Mouse (Mus musculus): ENCODE measurements at regions not wholly inside any gene's neighbourhood (a gene's known extent, or its start where the extent isn't known, plus 50 kb on each side); places are given as distances from the start of the nearest gene placed in this dataset.

- TF ChIP-seq POLR2A (IDR thresholded peaks at IDR 0.05; ENCODE audit: borderline replicate concordance, extremely low read depth, low read depth, low read length), result no peak
- TF ChIP-seq CTCF (IDR thresholded peaks at IDR 0.05; ENCODE audit: insufficient read depth, low read length), result no peak
- Histone ChIP-seq H3K4me3 (replicated peaks; ENCODE audit: extremely low read depth, low read depth, low read length) (no peak overlapping the region), H3K4me1 (ENCODE audit: control insufficient read depth, insufficient read depth, low read length) (no peaks in the 10 kb centered on the region)
- DNase-seq, result no peak
- 77% methylated on average over 3 of the region's 3 CpGs for WGBS
These were observed 311.4 kb upstream of the Cdyl start for GRCm38 (mm10) chr13:35348283-35348682.

- H3K4me1 ChIP-seq (ENCODE audit: control insufficient read depth, insufficient read depth, low read length), result no peaks in the 10 kb centered on the region
- WGBS, result 75% methylated on average over 3 of the region's 3 CpGs
- no peak for DNase-seq
- no peak overlapping the region for H3K4me3 ChIP-seq (replicated peaks; ENCODE audit: extremely low read depth, low read depth, low read length)
- TF ChIP-seq POLR2A (IDR thresholded peaks at IDR 0.05; ENCODE audit: borderline replicate concordance, extremely low read depth, low read depth, low read length) (no peak), CTCF (IDR thresholded peaks at IDR 0.05; ENCODE audit: insufficient read depth, low read length) (no peak)
These were observed 300.3 kb upstream of the Cdyl start for GRCm38 (mm10) chr13:35359345-35359744.

GRCm38 (mm10) chr13:35377487-35377886, 282.1 kb upstream of the Cdyl start:
- DNase-seq, result no peak
- 91% methylated on average over 2 of the region's 2 CpGs for WGBS
- H3K4me3 ChIP-seq (replicated peaks; ENCODE audit: extremely low read depth, low read depth, low read length), result no peak overlapping the region

GRCm38 (mm10) chr13:35379500-35379899, 280.1 kb upstream of the Cdyl start:
- WGBS, result 75% methylated on average over 2 of the region's 2 CpGs
- DNase-seq, result no peak
- Histone ChIP-seq H3K4me1 (ENCODE audit: control insufficient read depth, insufficient read depth, low read length) (no peaks in the 10 kb centered on the region), H3K4me3 (replicated peaks; ENCODE audit: extremely low read depth, low read depth, low read length) (no peak overlapping the region)
- TF ChIP-seq POLR2A (IDR thresholded peaks at IDR 0.05; ENCODE audit: borderline replicate concordance, extremely low read depth, low read depth, low read length), result no peak

More at GRCm38 (mm10) chr13:35377487-35377886, 282.1 kb upstream of the Cdyl start:
- no peak for TF ChIP-seq POLR2A (IDR thresholded peaks at IDR 0.05; ENCODE audit: borderline replicate concordance, extremely low read depth, low read depth, low read length)
- no peak for TF ChIP-seq CTCF (IDR thresholded peaks at IDR 0.05; ENCODE audit: insufficient read depth, low read length)
- no peaks in the 10 kb centered on the region for H3K4me1 ChIP-seq (ENCODE audit: control insufficient read depth, insufficient read depth, low read length)

GRCm38 (mm10) chr13:35380224-35381009, 279.2 kb upstream of the Cdyl start:
- Histone ChIP-seq H3K4me1 (ENCODE audit: control insufficient read depth, insufficient read depth, low read length) (no peaks in the 10 kb centered on the region), H3K4me3 (replicated peaks; ENCODE audit: extremely low read depth, low read depth, low read length) (no peak overlapping the region)
- WGBS, result 52% methylated on average over 3 of the region's 3 CpGs
- no peak for TF ChIP-seq CTCF (IDR thresholded peaks at IDR 0.05; ENCODE audit: insufficient read depth, low read length)
- no peak for DNase-seq

GRCm38 (mm10) chr13:35381641-35382040, 278.0 kb upstream of the Cdyl start:
- H3K4me1 ChIP-seq (ENCODE audit: control insufficient read depth, insufficient read depth, low read length), result no peaks in the 10 kb centered on the region
- H3K4me3 ChIP-seq (replicated peaks; ENCODE audit: extremely low read depth, low read depth, low read length), result no peak overlapping the region
- TF ChIP-seq CTCF (IDR thresholded peaks at IDR 0.05; ENCODE audit: insufficient read depth, low read length) (no peak), POLR2A (IDR thresholded peaks at IDR 0.05; ENCODE audit: borderline replicate concordance, extremely low read depth, low read depth, low read length) (no peak)
- 65% methylated on average over 2 of the region's 2 CpGs for WGBS
- DNase-seq, result no peak

- DNase-seq, result no peak
- H3K4me3 ChIP-seq (replicated peaks; ENCODE audit: extremely low read depth, low read depth, low read length), result no peak overlapping the region
These were observed 276.5 kb upstream of the Cdyl start for GRCm38 (mm10) chr13:35383000-35383623.

GRCm38 (mm10) chr13:35383624-35384018, 276.0 kb upstream of the Cdyl start:
- peak; percentile 48 for DNase-seq
- 34% methylated on average over 8 of the region's 8 CpGs for WGBS
- TF ChIP-seq POLR2A (IDR thresholded peaks at IDR 0.05; ENCODE audit: borderline replicate concordance, extremely low read depth, low read depth, low read length) (no peak), CTCF (IDR thresholded peaks at IDR 0.05; ENCODE audit: insufficient read depth, low read length) (no peak)
- Histone ChIP-seq H3K4me1 (ENCODE audit: control insufficient read depth, insufficient read depth, low read length) (no peaks in the 10 kb centered on the region), H3K4me3 (replicated peaks; ENCODE audit: extremely low read depth, low read depth, low read length) (no peak overlapping the region)

More at GRCm38 (mm10) chr13:35383000-35383623, 276.5 kb upstream of the Cdyl start:
- no peaks in the 10 kb centered on the region for H3K4me1 ChIP-seq (ENCODE audit: control insufficient read depth, insufficient read depth, low read length)
- TF ChIP-seq CTCF (IDR thresholded peaks at IDR 0.05; ENCODE audit: insufficient read depth, low read length) (no peak), POLR2A (IDR thresholded peaks at IDR 0.05; ENCODE audit: borderline replicate concordance, extremely low read depth, low read depth, low read length) (no peak)
- WGBS, result 33% methylated on average over 12 of the region's 12 CpGs

GRCm38 (mm10) chr13:35388380-35388779, 271.3 kb upstream of the Cdyl start:
- TF ChIP-seq CTCF (IDR thresholded peaks at IDR 0.05; ENCODE audit: insufficient read depth, low read length) (no peak), POLR2A (IDR thresholded peaks at IDR 0.05; ENCODE audit: borderline replicate concordance, extremely low read depth, low read depth, low read length) (no peak)
- H3K4me3 ChIP-seq (replicated peaks; ENCODE audit: extremely low read depth, low read depth, low read length), result no peak overlapping the region
- WGBS, result 21% methylated on average over 1 of the region's 1 CpGs
- no peak for DNase-seq
- H3K4me1 ChIP-seq (ENCODE audit: control insufficient read depth, insufficient read depth, low read length), result no peaks in the 10 kb centered on the region

All from lung, adult 2 months (tissue).